Mouse (Mus musculus): Measurements from ENCODE around the gene Ankrd33.

The Ankrd33 gene

DNA sequence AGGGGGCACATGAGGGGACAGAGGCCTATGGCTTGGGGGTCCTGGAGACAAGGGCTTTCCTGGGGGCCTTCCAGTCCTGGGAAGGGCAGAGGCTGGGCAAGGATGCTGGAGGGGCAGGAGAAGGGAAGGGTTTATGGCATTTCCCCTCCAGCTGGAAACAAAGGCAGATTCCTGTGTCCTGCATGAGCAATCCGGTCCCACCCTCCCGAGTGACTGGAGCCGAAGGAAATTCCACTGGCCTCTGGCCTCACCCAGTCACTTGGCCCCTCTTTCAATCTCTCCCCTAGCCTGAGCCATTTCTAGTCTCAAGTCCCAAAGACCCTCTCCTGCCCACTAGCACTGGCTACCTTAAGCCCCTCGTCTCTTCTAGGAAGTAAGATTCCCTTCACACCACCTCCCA lies 7.6 kb downstream of the Ankrd33 start:
- DNase-seq (ENCODE audit: low spot score) = no peak

DNA sequence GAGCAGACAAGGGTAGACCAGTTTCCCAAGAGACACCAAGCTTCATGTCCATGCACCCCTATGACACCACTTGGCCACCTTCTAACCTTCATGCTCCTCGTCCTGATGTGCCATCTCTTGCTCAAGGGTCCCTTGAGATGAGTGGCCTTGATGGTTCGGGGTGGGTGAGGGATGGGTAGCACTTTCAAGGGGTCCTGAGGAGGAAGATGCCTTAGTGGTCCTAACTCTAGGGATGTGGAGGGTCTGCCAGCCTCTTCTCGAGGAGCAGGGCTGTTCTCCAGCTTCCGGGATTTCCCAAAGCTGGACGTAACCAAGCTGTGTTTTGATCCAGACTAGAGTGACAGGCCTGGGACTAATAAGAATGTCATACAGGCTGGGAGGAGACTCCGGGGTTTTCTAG lies 10.0 kb downstream of the Ankrd33 start:
- no peak for DNase-seq (ENCODE audit: low spot score)

DNA sequence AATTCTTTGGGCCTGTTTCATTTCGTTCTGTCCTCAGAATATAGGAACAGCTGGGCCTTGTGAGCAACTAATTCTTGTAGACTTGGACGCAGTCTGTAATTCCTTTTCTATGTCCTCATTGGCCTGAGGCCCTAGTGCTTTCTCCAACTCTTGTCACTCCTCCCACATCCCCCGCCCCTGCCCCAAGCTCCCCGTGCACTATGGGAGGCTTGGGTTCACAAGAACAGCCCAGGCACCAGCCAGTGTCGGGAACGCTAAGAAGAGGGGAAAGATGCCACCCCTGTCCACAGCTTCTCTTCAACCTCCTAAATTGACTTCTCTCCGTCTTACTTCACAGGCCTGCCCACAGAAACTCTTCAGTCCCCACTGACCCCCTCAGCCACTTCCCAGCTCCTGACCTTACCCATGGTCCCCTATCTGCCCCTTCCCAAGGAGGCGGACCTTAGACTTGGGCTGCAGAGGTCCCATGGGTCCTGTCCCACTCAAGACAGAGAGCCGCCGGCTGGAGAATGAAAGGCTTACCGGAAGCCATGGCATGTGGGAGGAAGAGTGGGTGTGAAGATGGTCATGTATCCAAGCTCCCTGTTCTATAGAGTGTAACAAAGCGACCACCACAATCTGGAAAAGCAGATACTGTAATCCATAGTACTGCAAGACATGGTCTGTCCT lies 11.5 kb downstream of the Ankrd33 start:
- DNase-seq (ENCODE audit: low spot score) = no peak

DNA sequence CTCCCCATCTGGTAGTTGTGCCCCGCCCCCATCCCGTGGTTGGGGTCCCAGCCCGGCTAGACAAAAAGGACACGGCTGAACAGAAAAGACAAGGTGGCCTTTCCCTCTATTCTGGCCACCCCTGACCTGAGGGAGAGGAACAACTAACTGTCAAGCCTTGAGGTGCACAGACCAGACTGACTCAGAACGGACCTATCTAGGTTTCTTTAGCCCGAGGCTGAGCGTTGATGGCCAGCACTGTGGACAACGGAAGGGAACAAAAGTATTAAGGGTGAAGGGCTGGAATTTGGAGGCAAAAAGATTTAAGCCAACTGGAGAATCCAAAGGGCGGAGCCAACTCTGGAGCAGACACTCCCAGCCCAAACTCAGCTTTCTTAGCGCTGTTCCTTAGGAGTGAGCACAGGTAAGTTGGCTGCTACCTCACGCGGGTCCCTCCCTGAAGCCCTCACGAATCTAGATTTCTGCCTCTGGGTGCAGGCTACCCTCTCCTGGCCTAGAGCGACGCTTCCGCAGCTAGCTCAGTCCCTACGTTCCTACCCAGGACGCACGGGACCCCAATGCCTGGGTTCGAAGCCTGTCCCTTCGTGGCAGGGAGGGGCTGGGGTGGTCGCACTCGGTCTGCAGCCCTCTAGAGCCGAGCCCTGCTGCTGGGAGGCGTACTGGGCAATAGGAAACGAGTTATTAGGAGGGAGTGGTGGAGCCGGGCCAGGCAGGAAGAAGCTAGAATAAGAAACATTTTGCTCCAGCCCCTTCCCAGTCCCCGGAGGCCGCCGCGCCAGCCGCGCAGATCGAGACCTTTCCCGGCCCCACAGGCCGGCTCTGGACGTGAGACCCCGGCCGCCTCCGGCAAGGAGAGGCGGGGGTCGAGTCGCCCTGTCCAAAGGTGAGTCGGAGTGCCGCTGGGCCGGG lies 12.9 kb downstream of the Ankrd33 start, which contains the start of gene Acvrl1:
TSS of gene Acvrl1 (plus strand) at position 342 of the 909 bp plus-strand sequence.
- no peak for DNase-seq (ENCODE audit: low spot score)

DNA sequence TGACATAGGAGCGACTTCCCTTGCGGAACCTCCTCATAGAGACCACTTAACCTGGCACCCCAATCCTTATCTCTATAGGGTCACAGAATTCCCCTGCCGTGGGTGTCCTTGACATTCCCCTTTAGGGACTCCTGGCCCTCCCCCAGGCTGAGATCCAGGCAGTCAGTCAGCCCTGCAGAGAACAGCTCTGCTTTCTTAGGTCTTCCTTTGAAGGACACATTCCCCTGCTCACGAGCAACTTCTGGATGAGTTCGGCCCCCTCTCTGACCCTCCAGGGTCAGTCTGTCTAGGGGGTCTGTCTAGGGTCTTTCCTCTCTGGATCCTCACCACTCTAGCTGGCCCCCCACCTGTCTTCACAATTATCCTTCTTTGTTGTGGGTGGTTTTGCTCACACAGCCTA lies 13.9 kb downstream of the Ankrd33 start:
- no peak for DNase-seq (ENCODE audit: low spot score)

DNA sequence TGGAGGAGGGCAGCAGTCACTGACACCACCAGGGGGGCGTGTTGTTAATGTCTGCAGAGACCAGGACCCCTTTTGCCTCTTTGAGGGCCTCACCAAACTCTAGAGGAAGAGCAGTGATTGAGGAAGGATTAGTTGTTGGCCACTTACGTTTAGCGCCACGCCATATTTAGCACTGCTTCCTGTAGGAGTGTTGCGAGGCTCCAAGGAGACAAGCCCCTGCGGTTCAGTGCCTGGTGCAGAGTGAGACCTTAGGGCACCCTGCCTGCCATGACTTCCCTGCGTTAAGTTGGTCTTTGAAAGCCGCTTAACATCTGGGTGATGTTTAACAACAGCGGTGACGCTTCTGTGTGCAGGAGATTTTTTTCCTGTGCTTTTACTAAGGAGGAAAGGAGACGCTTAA lies 15.9 kb downstream of the Ankrd33 start:
- DNase-seq (ENCODE audit: low spot score) = no peak

DNA sequence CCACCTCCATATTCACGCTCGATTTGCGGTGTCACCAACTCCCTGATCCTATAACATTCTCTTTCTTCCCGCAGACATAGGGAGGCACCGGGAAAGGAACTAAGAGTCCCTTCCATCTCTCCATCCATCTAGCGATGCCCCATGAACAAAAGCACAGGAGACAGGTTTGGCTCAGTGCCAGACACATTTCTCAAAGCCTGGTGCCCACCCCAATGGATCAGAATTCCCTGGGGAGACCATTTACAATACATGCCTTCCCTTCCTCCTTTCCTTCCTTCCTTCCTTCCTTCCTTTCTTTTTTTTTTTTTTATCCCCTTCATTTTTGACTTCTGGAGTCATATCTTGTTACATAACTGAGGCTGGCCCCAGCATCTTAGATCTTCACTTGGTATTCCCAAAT lies 16.5 kb downstream of the Ankrd33 start:
- no peak for DNase-seq (ENCODE audit: low spot score)

DNA sequence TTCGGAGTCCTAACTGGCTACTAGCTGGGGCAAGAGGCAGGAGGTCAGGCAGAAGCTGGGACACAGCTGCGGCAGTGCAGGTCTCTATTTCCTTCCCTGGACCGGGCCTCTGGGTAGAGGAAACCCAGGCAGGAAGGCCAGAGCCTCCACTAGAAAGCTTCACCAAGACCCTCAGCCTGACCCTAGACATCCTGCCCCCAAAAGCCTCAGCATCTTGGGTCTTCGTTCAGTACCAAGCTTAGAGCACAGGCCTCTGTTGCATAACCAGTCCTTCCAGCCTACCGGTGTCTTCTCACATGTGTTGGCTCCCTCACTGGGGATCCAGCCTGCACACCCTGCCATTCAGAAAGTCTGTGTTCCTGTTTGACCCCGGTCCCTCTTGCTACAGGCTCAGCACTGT lies 17.2 kb downstream of the Ankrd33 start:
- no peak for DNase-seq (ENCODE audit: low spot score)

DNA sequence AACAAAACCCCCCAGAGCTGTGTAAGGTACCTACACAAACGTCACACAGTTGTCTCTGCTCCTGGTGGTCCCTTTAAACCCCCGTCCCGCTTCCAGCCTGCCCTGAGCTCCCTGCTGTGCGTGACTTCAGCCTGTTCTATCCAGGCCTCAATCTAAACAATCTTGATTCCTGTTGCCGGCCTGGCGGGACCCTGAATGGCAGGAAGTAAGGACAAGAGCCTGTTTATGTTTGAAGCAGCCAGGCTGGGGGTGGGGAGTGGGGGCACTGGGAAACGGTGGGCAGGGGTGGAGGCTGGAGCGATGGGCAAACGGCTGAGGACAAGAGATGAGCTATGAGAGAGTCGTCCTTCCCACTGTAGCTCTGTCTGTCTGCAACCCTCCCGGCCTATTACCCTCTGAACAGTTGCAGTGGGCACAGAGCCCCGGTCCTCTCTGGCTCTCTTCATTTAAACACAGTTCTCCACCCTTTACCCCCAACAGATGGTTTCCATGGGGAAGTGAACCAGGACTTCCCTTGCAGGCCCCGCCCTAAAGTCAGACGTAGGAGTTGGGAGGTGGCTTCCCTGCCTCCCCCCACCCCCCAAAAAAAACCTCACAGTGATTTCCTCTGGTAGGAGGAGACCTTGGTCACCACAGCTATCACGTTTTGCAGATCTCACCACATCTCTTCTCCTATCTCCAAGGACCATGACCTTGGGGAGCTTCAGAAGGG lies 18.6 kb downstream of the Ankrd33 start:
- no peak for DNase-seq (ENCODE audit: low spot score)

DNA sequence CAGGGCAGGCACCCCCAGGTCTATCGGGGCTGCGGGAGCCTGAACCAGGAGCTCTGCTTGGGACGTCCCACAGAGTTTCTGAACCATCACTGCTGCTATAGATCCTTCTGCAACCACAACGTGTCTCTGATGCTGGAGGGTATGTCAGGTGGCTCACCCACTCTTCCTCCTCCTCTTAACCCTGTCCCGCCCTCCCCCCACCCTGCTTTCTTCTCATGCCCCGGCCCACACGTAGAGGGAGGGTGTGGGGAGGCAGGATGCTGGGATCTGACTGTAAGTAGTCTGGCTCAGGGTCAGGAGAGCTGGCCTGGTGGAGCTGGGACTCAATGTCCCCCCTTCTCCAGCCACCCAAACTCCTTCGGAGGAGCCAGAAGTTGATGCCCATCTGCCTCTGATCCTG lies 19.9 kb downstream of the Ankrd33 start:
- DNase-seq (ENCODE audit: low spot score) = no peak

DNA sequence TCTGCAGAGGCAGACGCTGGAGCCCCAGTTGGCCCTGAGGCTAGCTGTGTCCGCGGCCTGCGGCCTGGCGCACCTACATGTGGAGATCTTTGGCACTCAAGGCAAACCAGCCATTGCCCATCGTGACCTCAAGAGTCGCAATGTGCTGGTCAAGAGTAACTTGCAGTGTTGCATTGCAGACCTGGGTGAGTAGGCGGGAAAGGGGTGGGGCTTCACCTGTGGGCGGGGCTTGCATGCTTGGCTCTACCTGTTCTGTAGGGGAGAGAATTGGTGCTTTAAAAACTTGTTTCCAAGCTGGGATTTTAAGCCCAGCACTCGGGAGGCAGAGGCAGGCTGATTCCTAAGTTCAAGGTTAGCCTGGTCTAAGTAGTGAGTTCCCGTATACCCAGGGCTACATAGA lies 21.9 kb downstream of the Ankrd33 start:
- no peak for DNase-seq (ENCODE audit: low spot score)

DNA sequence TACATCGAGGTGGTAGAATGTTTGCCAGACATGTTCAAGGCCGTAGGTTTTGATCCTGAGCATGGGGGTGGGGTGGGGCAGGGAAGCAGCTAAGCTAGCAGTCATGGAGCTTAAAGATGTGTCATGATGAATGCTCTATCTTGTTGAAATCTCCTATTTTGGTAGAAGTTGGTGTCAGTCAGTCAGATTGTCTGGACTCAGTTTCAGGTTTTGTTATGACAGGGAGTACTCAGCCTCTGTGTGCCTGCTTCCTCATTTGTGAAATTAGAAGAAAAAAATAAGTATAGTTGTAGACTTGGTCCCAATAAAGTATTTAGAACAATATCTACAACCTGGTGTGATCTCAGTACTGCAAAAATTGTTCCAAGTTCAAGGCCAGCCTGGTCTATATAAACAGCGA lies 23.1 kb downstream of the Ankrd33 start:
- DNase-seq (ENCODE audit: low spot score) = no peak

DNA sequence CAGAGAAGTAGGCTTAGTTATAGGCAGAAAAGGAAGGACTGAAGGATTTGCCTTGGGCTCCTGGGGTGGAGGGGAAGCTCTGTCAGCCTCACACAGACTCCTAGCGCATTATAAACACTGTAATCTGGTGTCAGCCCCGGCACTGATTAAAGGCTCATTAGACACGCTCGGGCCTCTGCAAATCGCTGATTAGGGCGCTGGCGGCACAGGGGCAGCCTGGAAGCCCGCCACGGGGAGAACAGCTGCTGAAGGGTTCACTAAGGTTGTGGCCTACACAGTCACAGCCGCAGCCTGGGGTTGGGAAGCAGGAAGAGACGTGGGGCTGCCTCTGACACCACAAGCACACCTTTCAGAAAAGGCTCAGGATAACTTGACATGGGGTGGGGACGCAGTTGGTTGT lies 24.3 kb downstream of the Ankrd33 start:
- DNase-seq (ENCODE audit: low spot score) = peak; percentile 81

DNA sequence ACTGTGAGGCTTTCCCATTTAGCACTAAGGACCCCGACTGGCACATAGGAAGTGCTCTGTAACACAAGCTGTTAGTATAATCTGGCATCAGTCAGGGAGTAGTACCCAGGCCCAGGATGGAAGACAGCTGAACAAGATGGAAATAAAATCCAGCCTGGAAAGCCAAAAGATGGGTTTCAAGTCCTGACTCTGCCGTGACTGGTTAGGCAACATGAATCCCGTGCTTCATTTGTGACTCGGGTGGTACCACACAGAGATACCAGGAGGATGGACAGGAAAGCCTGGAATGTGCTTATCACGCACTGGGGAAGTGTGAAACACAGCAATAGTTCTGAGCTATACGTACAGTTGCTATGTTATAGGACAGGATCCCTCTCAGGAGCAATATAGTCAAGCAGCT lies 25.0 kb downstream of the Ankrd33 start:
- DNase-seq (ENCODE audit: low spot score) = peak; percentile 31

DNA sequence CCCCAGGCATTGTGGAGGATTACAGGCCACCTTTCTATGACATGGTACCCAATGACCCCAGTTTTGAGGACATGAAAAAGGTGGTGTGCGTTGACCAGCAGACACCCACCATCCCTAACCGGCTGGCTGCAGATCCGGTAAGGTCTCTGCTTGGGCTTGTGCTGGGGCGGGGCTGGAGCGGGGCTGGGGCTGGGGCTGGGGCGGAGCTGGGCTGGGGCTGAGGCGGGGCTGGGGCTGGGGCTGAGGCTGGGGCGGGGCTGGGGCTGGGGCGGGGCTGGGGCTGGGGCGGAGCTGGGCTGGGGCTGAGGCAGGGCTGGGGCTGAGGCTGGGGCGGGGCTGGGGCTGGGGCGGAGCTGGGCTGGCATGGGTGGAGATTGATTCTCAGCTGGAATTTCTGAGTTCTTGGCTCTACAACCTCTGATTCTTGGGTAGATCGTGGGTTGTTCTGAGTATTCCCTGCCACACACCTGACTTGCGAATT lies 25.5 kb downstream of the Ankrd33 start:
- DNase-seq (ENCODE audit: low spot score) = peak; percentile 56

DNA sequence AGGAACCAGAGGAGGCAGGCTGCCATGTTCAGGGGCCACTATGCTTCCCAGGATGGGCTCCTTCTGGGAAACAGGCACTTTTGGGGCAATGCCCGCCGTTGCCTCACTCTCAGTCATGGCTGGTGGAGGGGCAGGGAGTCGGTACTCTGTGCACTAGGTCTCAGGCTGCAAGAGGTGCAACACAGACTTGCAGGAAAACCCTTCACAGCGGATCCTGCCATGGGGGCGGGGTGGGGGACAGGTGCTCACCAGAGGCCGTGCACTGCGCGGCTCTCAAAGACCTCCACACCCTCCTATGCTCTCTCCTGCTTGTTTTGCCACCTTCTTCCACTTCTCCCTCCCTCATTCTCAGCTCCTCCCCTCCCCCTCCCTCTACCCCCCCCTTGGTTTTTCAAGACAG lies 27.1 kb downstream of the Ankrd33 start:
- DNase-seq (ENCODE audit: low spot score) = no peak

DNA sequence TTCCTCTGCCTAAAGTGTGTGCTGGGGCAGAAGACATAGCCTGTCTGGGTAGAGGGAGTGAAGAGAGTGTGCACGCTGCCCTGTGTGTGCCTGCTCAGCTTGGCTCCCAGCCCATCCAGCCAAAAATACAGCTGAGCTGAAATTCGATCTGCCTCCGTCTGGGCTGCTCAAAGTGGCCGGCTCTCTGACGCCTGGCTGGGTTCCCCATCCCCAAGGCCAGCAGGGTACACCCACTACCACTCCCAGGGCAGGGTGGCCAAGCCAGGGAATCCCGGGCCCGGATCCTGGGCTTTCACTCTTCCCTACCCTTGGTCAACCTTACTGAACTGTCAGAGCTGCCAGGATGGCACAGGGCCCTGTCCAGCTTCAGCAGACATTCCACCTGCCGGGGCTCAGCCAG lies 27.9 kb downstream of the Ankrd33 start:
- DNase-seq (ENCODE audit: low spot score) = peak; percentile 83

DNA sequence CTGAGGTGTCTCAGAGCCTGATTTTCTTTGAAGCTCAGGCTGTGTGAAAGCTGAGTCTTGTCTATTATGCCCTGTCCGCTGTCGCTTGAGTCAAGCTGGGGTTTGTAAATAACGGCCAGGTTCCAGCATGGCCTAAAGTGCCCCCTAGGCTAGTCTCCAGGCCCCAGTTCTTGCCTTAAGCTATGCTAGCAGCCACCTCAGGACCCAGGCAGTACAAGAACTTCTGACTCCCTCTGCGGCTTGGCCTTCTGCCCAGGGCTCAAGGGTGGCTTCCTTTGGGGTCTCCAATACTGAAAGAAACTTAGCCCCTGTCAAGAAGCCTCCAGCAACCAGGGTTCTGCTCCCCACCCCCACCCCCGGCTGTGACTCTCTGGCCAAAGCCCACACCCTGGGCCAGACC lies 28.6 kb downstream of the Ankrd33 start:
- no peak for DNase-seq (ENCODE audit: low spot score)

DNA sequence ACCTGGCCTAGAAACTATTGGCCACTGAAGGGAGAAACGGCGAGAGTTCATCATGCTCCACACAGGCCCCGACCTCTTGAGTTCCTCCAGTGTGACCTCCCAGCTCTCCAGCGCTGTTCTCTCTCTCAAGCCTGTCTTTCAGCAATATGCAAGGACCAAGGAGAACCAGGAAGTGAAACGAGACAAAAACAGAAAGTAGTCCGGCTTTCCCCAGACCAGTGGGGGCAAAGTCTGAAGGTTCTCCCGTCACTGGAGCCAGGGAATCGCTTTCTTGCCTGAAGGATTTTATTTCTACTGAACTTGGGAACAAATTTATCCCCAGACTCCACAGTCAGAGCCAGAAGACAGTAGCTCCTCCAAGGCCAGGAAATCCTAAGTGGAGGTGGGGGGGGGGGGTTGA lies 29.2 kb downstream of the Ankrd33 start:
- DNase-seq (ENCODE audit: low spot score) = no peak

DNA sequence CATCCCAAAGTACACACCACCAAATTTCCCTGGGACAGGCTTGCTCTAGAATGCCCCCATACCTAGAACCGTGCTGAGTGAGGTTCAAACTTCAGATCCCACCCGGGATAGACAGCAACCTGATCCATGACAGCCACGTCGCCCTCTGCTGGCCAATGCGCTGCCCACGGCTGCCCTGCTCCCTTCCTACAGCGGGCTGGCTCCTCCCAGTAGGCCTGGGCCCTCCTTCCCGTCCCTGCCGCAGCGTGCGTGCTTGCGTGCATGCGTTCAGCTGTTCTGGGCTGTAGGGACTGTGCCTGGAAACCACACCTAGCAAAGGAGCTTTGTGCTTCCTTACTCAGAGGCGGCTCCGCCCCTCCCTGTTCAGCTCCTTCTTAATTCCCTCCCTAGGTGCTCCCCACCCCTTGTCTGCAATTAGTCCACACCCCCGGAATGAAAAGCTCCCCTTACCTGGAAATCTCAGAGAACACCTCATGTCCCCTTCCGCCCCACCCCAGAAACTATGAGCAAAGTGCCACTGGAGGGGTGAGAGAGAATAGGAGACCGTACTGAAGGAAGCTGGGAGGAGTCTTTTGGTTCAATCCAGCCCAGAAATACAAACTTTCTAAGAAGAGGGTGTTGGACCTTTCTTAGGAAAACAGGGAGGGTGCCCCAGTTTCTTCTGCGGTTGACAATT lies 30.0 kb downstream of the Ankrd33 start:
- peak; percentile 97 for DNase-seq (ENCODE audit: low spot score)

DNA sequence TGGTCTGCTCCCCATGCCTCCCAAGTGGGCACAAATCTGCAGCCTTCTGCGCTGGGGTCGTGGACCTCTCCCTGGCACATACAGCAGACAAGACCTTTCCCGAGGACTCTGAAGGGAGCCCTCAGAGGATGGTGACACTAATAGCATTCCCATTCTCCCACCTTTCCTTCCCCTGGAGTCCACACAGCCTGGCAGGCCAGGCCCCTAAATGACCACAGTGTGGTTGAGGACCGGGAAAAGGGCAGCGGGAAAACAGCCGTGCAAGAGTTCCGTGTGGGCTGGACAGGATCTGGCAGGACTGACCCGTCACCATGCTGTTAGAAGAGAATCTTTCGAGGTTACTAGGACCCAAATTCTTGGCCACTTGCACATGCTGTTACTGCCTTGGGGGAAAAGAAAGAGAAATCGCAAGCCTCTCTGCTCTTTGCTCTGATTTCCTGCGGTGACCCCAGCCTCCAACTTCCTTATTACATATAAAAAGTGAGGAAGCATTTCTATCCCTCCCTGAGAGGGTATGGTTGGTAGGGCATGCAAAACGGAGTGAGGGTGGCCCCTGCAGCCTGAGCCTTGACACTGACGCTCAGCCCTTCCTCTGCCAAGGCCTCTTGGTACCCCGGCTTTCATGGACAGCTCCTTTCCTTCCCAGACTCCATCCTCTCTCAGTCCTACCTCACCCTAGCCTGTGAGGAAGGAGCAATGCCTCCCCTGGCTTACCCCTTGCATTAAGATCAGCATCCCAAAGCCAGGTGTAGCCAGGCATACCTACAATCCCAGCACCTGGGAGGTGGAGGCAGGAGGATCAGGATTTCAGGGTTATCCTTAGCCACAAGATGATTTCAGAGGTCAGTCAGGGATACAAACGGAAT lies 30.8 kb downstream of the Ankrd33 start:
- peak; percentile 44 for DNase-seq (ENCODE audit: low spot score)

All from MN1 (cell line).